Mouse (Mus musculus) heart, embryonic 11.5 days (tissue): Measurements from ENCODE around the gene Phox2a. TPM values are rescaled to one million over a fixed set of nuclear protein-coding genes. Genes with fewer than 3 reads are reported as not detected.

ENCODE experiments used
- ATAC-seq: fragments of 200-750 bp; cut with Nextera tagmentation; replicated peaks from 2 replicates; pipeline ENCODE4 v1.8.0; 2017; ENCODE audit warnings: moderate library complexity; ENCODE audit not compliant: insufficient number of reproducible peaks, low FRiP score, low TSS enrichment
- H3K27ac ChIP-seq: fragments of 300-500 bp; sonication (generic); 2 replicates; pipeline ENCODE4 v1.5.1; 2014; ENCODE audit warnings: mild to moderate bottlenecking, low read depth, low read length
- H3K27me3 ChIP-seq: fragments of 300-500 bp; sonication (generic); 2 replicates; pipeline ENCODE4 v1.6.1; 2014; ENCODE audit warnings: mild to moderate bottlenecking, low read length, mixed read lengths; ENCODE audit not compliant: control insufficient read depth, insufficient read depth
- H3K36me3 ChIP-seq: fragments of 300-500 bp; sonication (generic); 2 replicates; pipeline ENCODE4 v1.6.1; 2014; ENCODE audit warnings: mild to moderate bottlenecking, low read length, moderate library complexity, mixed read lengths; ENCODE audit not compliant: control insufficient read depth, insufficient read depth
- H3K4me1 ChIP-seq: fragments of 300-500 bp; sonication (generic); 2 replicates; pipeline ENCODE4 v1.6.1; 2014; ENCODE audit warnings: low read length; ENCODE audit not compliant: control insufficient read depth, insufficient read depth
- H3K4me2 ChIP-seq: fragments of 300-500 bp; sonication (generic); 2 replicates; pipeline ENCODE4 v1.6.1; 2014; ENCODE audit warnings: mild to moderate bottlenecking, moderate library complexity
- H3K4me3 ChIP-seq: fragments of 300-500 bp; sonication (generic); 2 replicates; pipeline ENCODE4 v1.5.1; 2014; ENCODE audit warnings: low read depth, low read length
- H3K9ac ChIP-seq: fragments of 300-500 bp; sonication (generic); 2 replicates; pipeline ENCODE4 v1.6.1; 2014; ENCODE audit warnings: mild to moderate bottlenecking, low read depth, low read length, moderate library complexity
- H3K9me3 ChIP-seq: fragments of 300-500 bp; sonication (generic); replicated peaks from 2 replicates; pipeline ENCODE4 v1.6.1; 2016; ENCODE audit warnings: low read length; ENCODE audit not compliant: control insufficient read depth
- WGBS: fragments of 180-500 bp; shearing (Covaris S2); extraction: QIAGEN DNeasy Blood & Tissue Kit; methylation state at CpG from one replicate; pipeline ENCODE4 v1.1.7; 2014; ENCODE audit not compliant: insufficient replicate concordance; 5-methylcytosine and 5-hydroxymethylcytosine counted together
- polyA plus RNA-seq: library from polyadenylated mRNA; unstranded; fragments of >200 nt; fragmentation: Nextera tagmentation; extraction: Ambion mirVana; gene quantifications from 2 replicates; pipeline ENCODE4 v1.2.1, GENCODE M21; 2014

The Phox2a gene
- polyA plus RNA-seq, 1 experiment from 2014 or later, result not detected

- Histone ChIP-seq H3K9ac (no peak overlapping the region), H3K27me3 (no peaks in the 10 kb centered on the region), H3K4me3 (no peak overlapping the region), H3K36me3 (no peaks in the 10 kb centered on the region), H3K4me1 (no peaks in the 10 kb centered on the region), H3K27ac (no peak overlapping the region), H3K4me2 (no peak overlapping the region), H3K9me3 (no peaks in the 10 kb centered on the region)
- ATAC-seq, result no peak
- 52% methylated on average over 2 of the region's 2 CpGs for WGBS
Observed at GRCm38 (mm10) chr7:101853816-101854215, 35.7 kb downstream of the Phox2a start.

- Histone ChIP-seq H3K4me3 (no peak within 1 kb of the TSS), H3K9me3 (no peaks in the 10 kb centered on the region), H3K27ac (no peak within 1 kb of the TSS), H3K4me1 (no peaks in the 10 kb centered on the region), H3K9ac (no peak within 1 kb of the TSS), H3K4me2 (no peak within 1 kb of the TSS), H3K27me3 (no peaks in the 10 kb centered on the region), H3K36me3 (no peaks in the 10 kb centered on the region)
- WGBS, result 84% methylated on average over 4 of the region's 4 CpGs
- ATAC-seq, result no peak
Observed at GRCm38 (mm10) chr7:101857094-101857493, 39.0 kb downstream of the Phox2a start, which contains the start of gene Folr2. Gene Folr2 (minus strand): TSS chr7:101857194.

GRCm38 (mm10) chr7:101858362-101858761 is 40.2 kb downstream of the Phox2a start:
- no peak overlapping the region for H3K9ac ChIP-seq
- no peaks in the 10 kb centered on the region for H3K9me3 ChIP-seq
- H3K4me1 ChIP-seq, result no peaks in the 10 kb centered on the region
- H3K27me3 ChIP-seq, result no peaks in the 10 kb centered on the region
- 86% methylated on average over 9 of the region's 9 CpGs for WGBS
- H3K27ac ChIP-seq, result no peak overlapping the region
- H3K4me3 ChIP-seq, result no peak overlapping the region
- no peaks in the 10 kb centered on the region for H3K36me3 ChIP-seq
- ATAC-seq, result no peak
- H3K4me2 ChIP-seq, result no peak overlapping the region

GRCm38 (mm10) chr7:101860978-101861377 is 42.9 kb downstream of the Phox2a start:
- no peak overlapping the region for H3K27ac ChIP-seq
- no peaks in the 10 kb centered on the region for H3K4me1 ChIP-seq
- ATAC-seq, result no peak
- no peaks in the 10 kb centered on the region for H3K9me3 ChIP-seq
- no peaks in the 10 kb centered on the region for H3K27me3 ChIP-seq
- H3K4me2 ChIP-seq, result no peak overlapping the region
- no peak overlapping the region for H3K4me3 ChIP-seq
- no peaks in the 10 kb centered on the region for H3K36me3 ChIP-seq
- no peak overlapping the region for H3K9ac ChIP-seq

GRCm38 (mm10) chr7:101862291-101862690 is 44.2 kb downstream of the Phox2a start:
- H3K9me3 ChIP-seq, result no peaks in the 10 kb centered on the region
- H3K36me3 ChIP-seq, result no peaks in the 10 kb centered on the region
- no peaks in the 10 kb centered on the region for H3K27me3 ChIP-seq
- 57% methylated on average over 3 of the region's 3 CpGs for WGBS
- H3K27ac ChIP-seq, result no peak overlapping the region
- no peak overlapping the region for H3K4me2 ChIP-seq
- no peak overlapping the region for H3K9ac ChIP-seq
- no peak for ATAC-seq
- H3K4me1 ChIP-seq, result no peaks in the 10 kb centered on the region
- H3K4me3 ChIP-seq, result no peak overlapping the region

GRCm38 (mm10) chr7:101863415-101863814 is 45.3 kb downstream of the Phox2a start, which contains the start of gene Anapc15:
Gene Anapc15 (plus strand): TSS chr7:101863715.
- ATAC-seq, result no peak
- WGBS, result 64% methylated on average over 3 of the region's 3 CpGs

GRCm38 (mm10) chr7:101866491-101867265 is 48.6 kb downstream of the Phox2a start:
- H3K27ac ChIP-seq, result no peak overlapping the region
- no peaks in the 10 kb centered on the region for H3K27me3 ChIP-seq
- H3K4me3 ChIP-seq, result no peak overlapping the region
- no peak overlapping the region for H3K4me2 ChIP-seq
- ATAC-seq, result no peak
- H3K9me3 ChIP-seq, result no peaks in the 10 kb centered on the region
- H3K36me3 ChIP-seq, result no peaks in the 10 kb centered on the region
- H3K9ac ChIP-seq, result no peak overlapping the region
- WGBS, result 75% methylated on average over 11 of the region's 11 CpGs
- H3K4me1 ChIP-seq, result peaks cover 3% of the 10 kb centered on the region; the same call in 1 of the 2 replicates

More at GRCm38 (mm10) chr7:101863415-101863814, 45.3 kb downstream of the Phox2a start, which contains the start of gene Anapc15:
- Histone ChIP-seq H3K9me3 (no peaks in the 10 kb centered on the region), H3K27ac (no peak within 1 kb of the TSS), H3K4me1 (no peaks in the 10 kb centered on the region), H3K4me2 (no peak within 1 kb of the TSS), H3K4me3 (no peak within 1 kb of the TSS), H3K36me3 (no peaks in the 10 kb centered on the region), H3K27me3 (no peaks in the 10 kb centered on the region), H3K9ac (no peak within 1 kb of the TSS)

GRCm38 (mm10) chr7:101867482-101867881 is 49.4 kb downstream of the Phox2a start:
- ATAC-seq, result no peak
- WGBS, result 92% methylated on average over 4 of the region's 4 CpGs
- no peak overlapping the region for H3K9ac ChIP-seq

More at GRCm38 (mm10) chr7:101867482-101867881, 49.4 kb downstream of the Phox2a start:
- Histone ChIP-seq H3K27me3 (no peaks in the 10 kb centered on the region), H3K27ac (no peak overlapping the region), H3K4me1 (peaks cover 3% of the 10 kb centered on the region; the same call in 1 of the 2 replicates), H3K4me2 (no peak overlapping the region), H3K4me3 (no peak overlapping the region), H3K9me3 (no peaks in the 10 kb centered on the region), H3K36me3 (no peaks in the 10 kb centered on the region)
